Mouse (Mus musculus) cerebellum, postnatal 36 days (tissue): ENCODE measurements around the gene Rsf1.

ENCODE experiments used
- DNase-seq, 2 experiments: peaks; one replicate each; pipeline ENCODE4 v3.0.0; 2021 to 2022; ENCODE audit warnings: mixed read lengths in 2 of 2

The Rsf1 gene

GRCm38 (mm10) chr7:97726080-97726479, 146.4 kb downstream of the Rsf1 start:
- no peak for DNase-seq

GRCm38 (mm10) chr7:97726778-97727177, 147.1 kb downstream of the Rsf1 start:
- DNase-seq = no peak

- no peak for DNase-seq
Measured at GRCm38 (mm10) chr7:97728666-97729614, 149.3 kb downstream of the Rsf1 start.

GRCm38 (mm10) chr7:97730427-97730826, 150.7 kb downstream of the Rsf1 start:
- DNase-seq = no peak

- no peak for DNase-seq
Measured at GRCm38 (mm10) chr7:97733606-97734005, 153.9 kb downstream of the Rsf1 start.

- DNase-seq = no peak
Measured at GRCm38 (mm10) chr7:97735021-97735420, 155.3 kb downstream of the Rsf1 start.

GRCm38 (mm10) chr7:97735886-97736420, 156.3 kb downstream of the Rsf1 start:
- DNase-seq = no peak

GRCm38 (mm10) chr7:97737256-97737637, 157.6 kb downstream of the Rsf1 start:
- no peak for DNase-seq

GRCm38 (mm10) chr7:97737638-97738456, 158.2 kb downstream of the Rsf1 start, which contains the start of gene Aqp11:
TSS of gene Aqp11 (minus strand) at chr7:97738289.
- DNase-seq = peak; percentile 73 to 76

- no peak for DNase-seq
Measured at GRCm38 (mm10) chr7:97740948-97741347, 161.3 kb downstream of the Rsf1 start.

- DNase-seq = no peak
Measured at GRCm38 (mm10) chr7:97741756-97742291, 162.1 kb downstream of the Rsf1 start.
